Mouse (Mus musculus) small intestine, adult 2 months (tissue): ENCODE data around the gene Syn1. TPM values are rescaled to one million over a fixed set of nuclear protein-coding genes. Genes with fewer than 3 reads are reported as not detected.
A peak's percentile ranks its signal among the peaks of the same experiment; 100 is the strongest.

ENCODE experiments used
- H3K27ac ChIP-seq: fragments of 200-500 bp; 2 replicates; pipeline ENCODE4 v1.5.1; 2012; ENCODE audit warnings: low read depth, low read length, control low read depth, inconsistent platforms; ENCODE audit not compliant: insufficient read depth
- H3K27me3 ChIP-seq: fragments of 200-500 bp; 2 replicates; pipeline ENCODE4 v1.6.1; 2012; ENCODE audit warnings: mild to moderate bottlenecking, moderate library complexity, low read length, inconsistent platforms; ENCODE audit not compliant: control insufficient read depth, insufficient read depth
- H3K36me3 ChIP-seq: fragments of 200-500 bp; 2 replicates; pipeline ENCODE4 v1.6.1; 2012; ENCODE audit warnings: mild to moderate bottlenecking, low read length, control low read depth, inconsistent platforms; ENCODE audit not compliant: control insufficient read depth, insufficient read depth
- H3K4me1 ChIP-seq: fragments of 200-500 bp; 2 replicates; pipeline ENCODE4 v1.6.1; 2012; ENCODE audit warnings: low read length, inconsistent platforms, mixed read lengths; ENCODE audit not compliant: control insufficient read depth, insufficient read depth, insufficient read length
- H3K4me3 ChIP-seq: fragments of 200-500 bp; 2 replicates; pipeline ENCODE4 v1.5.1; 2012; ENCODE audit warnings: low read depth, mild to moderate bottlenecking, control low read depth, inconsistent platforms, low read length, moderate library complexity
- CTCF ChIP-seq: fragments of 200-500 bp; IDR thresholded peaks from 2 replicates; pipeline ENCODE4 v1.5.1; 2012; ENCODE audit warnings: low read depth, mild to moderate bottlenecking, control low read depth, inconsistent platforms, low read length, moderate library complexity, mixed read lengths; ENCODE audit not compliant: insufficient replicate concordance, insufficient read length; ENCODE audit errors: extremely low read depth
- POLR2A ChIP-seq: fragments of 200-500 bp; IDR thresholded peaks from 2 replicates; pipeline ENCODE4 v1.6.1; 2012; ENCODE audit warnings: low read depth, mild to moderate bottlenecking, control low read depth, inconsistent platforms, low read length, moderate library complexity
- WGBS: fragments of 180-500 bp; shearing (Covaris S2); methylation state at CpG from one replicate; pipeline ENCODE4 v1.1.7; 2018; 5-methylcytosine and 5-hydroxymethylcytosine counted together
- polyA plus RNA-seq: library from polyadenylated mRNA; depleted of rRNA; stranded (reverse); fragments of >200 nt; gene quantifications from 2 replicates; pipeline ENCODE4 v1.2.3, GENCODE M21; 2012

The Syn1 gene
- polyA plus RNA-seq, 1 experiment: 1.6 TPM

DNA sequence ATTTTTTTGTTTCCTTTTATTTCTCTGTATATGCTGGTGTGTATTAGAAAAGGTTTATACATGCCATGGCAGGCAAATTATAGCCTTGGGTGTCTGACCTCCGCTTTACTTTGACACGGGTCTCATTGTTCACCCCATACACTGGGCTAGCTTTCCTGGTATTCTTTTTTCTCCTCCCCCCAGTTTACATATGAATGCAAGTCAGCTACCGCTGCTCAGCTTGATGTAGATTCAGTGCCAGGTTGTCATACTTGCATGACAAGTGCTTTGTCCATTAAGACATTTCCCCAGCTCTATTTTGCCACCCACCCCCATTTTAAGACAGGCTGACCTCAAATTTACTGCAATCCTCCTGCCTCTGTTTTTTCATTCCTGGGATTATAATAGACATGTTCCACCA lies 45.6 kb downstream of the Syn1 start:
- no peaks in the 10 kb centered on the region for H3K27me3 ChIP-seq
- no peak overlapping the region for H3K4me3 ChIP-seq
- no peaks in the 10 kb centered on the region for H3K4me1 ChIP-seq
- no peak overlapping the region for H3K27ac ChIP-seq
- WGBS: 76% methylated on average over 3 of the region's 3 CpGs
- TF ChIP-seq CTCF (no peak), POLR2A (no peak)
- no peaks in the 10 kb centered on the region for H3K36me3 ChIP-seq

- Histone ChIP-seq H3K4me1 (no peaks in the 10 kb centered on the region), H3K27ac (no peak overlapping the region), H3K4me3 (no peak overlapping the region), H3K27me3 (no peaks in the 10 kb centered on the region), H3K36me3 (no peaks in the 10 kb centered on the region)
- no peak for TF ChIP-seq CTCF
- no peak for TF ChIP-seq POLR2A
- WGBS: 45% methylated on average over 11 of the region's 11 CpGs
Observed at GRCm38 (mm10) chrX:20872928-20873500, 47.8 kb downstream of the Syn1 start.

DNA sequence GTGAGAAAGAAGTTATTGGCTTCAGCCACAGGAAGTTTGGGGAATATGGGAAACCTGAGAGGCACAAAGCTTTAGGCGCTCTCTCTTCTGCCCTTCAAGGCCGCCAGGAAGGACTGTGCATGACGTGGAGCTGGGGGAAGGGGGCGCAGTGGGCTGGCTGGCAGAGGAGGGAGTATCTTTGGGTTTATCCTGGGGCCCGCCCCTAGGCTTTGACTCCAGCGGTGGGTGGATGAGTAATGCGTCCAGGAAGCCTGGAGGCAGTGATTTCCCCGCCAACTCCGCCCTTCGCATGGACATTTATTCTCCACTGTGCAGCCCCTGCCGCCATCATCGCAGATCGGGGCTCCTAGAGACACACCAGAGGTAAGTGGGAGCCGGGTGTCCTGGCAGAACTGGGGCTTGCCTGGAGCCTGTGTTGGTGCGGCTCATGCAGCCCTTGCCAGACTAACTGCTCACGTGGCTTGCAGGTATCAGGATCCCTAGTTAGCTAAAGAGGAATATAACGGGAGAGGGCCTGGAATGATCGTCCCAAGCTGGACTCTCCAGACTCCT lies 50.8 kb downstream of the Syn1 start, which contains the start of gene Timp1:
Gene Timp1, plus strand, starts transcription at position 205 of the 552 bp plus-strand sequence.
- Histone ChIP-seq H3K27ac (no peak within 1 kb of the TSS), H3K4me1 (no peaks in the 10 kb centered on the region), H3K27me3 (no peaks in the 10 kb centered on the region), H3K4me3 (peak within 1 kb of the TSS; percentile 35), H3K36me3 (no peaks in the 10 kb centered on the region)
- 19% methylated on average over 18 of the region's 18 CpGs for WGBS
- no peak for TF ChIP-seq POLR2A
- TF ChIP-seq CTCF: no peak

DNA sequence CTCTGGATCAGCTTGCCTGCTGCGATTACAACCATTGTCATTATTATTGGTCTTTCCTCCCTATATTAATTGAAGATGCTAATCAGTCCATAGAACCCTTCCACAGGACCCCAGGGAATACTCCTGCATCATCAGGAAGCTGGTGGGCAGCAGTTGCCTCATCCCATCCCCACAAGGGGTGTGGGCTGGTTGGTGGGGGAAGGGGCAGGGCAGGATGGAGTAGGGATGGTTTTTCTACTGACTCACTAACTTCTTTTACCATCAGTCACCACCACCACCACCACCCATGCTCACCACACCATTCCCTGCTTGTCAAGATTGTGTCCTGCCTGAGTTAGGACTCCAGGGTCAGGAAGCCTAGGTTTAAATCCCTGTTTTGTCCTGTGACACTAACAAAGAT lies 51.6 kb downstream of the Syn1 start:
- no peak overlapping the region for H3K27ac ChIP-seq
- H3K4me1 ChIP-seq: no peaks in the 10 kb centered on the region
- TF ChIP-seq POLR2A (no peak), CTCF (no peak)
- no peaks in the 10 kb centered on the region for H3K27me3 ChIP-seq
- no peak overlapping the region for H3K4me3 ChIP-seq
- no peaks in the 10 kb centered on the region for H3K36me3 ChIP-seq
- WGBS: 55% methylated on average over 1 of the region's 1 CpGs

DNA sequence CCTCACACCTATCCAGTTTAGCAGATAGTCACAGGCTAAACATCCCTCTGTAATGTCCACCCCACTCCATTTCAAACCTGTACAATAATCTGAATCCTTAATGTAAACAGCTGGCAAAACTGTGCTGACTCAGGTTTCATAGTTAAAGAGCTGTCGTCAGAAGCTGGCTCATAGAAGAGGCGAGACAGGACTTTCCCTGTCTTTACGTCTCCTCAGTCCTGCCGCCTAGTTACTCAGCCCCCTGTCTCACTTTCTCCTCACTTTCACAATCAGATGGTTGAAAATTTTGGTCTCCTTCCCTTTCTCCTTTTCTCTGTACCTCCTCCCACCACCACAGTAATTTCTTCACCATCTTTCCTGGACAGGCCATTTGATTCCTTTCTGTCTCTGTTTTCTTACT lies 52.7 kb downstream of the Syn1 start:
- H3K4me3 ChIP-seq: no peak overlapping the region
- no peaks in the 10 kb centered on the region for H3K36me3 ChIP-seq
- no peaks in the 10 kb centered on the region for H3K27me3 ChIP-seq
- no peaks in the 10 kb centered on the region for H3K4me1 ChIP-seq
- no peak overlapping the region for H3K27ac ChIP-seq
- no peak for TF ChIP-seq POLR2A
- TF ChIP-seq CTCF: no peak
- WGBS: 55% methylated on average over 4 of the region's 4 CpGs

DNA sequence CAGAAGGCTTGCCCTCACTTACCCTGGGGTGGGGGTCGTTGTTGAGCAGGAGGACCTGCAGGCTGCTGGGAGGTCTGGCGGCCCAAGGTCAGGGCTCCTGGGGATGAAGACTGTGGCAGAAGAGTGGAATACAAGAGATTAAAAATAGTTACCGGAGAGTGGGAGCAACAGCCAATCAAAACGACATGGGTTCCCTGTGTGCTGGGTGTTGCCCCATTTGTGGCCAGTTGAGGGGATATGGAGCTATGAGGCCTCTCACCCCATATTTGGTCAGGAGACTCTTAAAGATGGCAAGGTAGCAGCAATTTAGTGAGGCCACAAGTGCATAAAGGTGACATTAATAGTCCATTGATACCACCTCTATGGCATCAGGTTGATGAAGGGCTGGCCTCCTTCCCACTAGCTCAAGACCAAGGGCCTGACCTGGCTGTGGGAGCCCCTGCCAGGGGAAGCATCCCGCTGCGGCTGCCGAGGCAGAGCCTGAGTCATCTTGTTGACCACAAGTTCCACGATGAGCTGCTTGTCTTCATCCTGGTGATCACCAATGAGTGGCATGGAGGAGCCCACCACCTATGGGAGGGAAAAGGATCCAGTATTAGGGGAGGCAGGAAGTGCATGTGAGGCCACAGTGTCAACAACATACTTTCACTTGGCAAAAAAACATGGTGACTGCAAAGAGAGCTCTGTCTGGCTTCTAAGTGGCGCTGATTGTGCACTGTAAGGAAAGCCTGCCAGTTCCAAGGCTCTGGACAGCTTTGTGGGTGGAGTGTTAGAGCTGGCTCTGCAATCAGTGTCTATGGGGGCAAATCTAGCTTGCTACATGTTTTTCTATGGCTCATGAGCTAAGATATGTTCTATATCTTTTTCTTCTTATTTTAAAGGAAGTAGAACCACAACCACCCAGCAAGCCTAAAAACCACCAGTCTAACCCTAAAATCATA lies 57.4 kb downstream of the Syn1 start:
- H3K27me3 ChIP-seq: no peaks in the 10 kb centered on the region
- no peak overlapping the region for H3K4me3 ChIP-seq
- TF ChIP-seq POLR2A: no peak
- no peak for TF ChIP-seq CTCF
- peaks cover 10% of the 10 kb centered on the region for H3K4me1 ChIP-seq
- no peak overlapping the region for H3K27ac ChIP-seq
- no peaks in the 10 kb centered on the region for H3K36me3 ChIP-seq
- WGBS: 67% methylated on average over 9 of the region's 9 CpGs
